Mouse (Mus musculus) lung, postnatal 10 days (tissue): Measurements from ENCODE around the gene Prps1.
"Not testable (repeated sequence)": the region's sequence is repeated elsewhere in the genome, so short reads cannot be mapped to it uniquely, and the experiment has no call there.

ENCODE experiments used
- DNase-seq: peaks from one replicate; pipeline ENCODE4 v3.0.0; 2021

Prps1 gene

DNA sequence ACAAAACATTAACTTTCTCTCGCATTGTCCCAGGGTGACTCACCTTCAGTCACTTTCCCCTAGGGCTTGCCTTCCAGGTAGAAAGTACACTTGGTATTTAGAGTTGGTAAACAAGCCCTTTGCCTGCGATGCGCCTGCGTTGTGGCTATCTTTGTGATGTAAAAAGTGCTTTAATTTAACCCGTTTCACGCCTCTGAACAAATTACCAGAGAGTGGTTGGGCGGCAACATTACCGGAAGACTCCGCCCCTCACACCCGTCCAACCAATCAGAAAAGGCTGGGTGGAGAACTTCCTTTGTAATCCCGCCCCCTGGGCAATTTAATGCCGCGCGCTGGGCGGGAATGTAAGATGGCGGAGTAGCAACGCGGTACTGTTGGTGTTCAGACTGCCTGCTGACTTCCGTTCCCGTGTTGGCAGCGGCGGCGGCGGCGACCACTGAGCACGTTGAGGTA is at the start of gene Prps1:
Gene Prps1 (plus strand): TSS at position 335 of the 453 bp plus-strand sequence.
- DNase-seq = peak; percentile 90

- no peak for DNase-seq
These were observed 48.8 kb upstream of the Prps1 start for GRCm38 (mm10) chrX:140407593-140407992.

DNA sequence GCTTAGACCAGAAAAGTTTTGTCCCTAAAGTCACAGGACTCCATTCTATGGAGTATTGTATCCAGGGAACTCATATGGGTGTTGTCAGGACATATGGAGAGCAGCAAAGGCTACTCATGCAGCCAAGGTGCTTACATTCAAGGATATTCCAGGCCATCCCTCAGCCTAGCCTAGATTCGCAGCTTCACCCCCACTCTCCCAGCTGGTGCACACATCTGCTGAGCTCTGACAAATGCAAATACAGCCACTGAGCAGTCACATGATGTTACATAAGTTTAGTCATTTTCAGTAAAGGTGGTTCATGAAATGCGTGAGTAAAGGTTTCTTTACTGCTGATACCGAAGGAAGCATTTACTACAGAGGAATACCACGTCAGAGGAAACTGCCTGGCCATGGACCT is 37.9 kb upstream of the Prps1 start:
- DNase-seq = no peak

DNA sequence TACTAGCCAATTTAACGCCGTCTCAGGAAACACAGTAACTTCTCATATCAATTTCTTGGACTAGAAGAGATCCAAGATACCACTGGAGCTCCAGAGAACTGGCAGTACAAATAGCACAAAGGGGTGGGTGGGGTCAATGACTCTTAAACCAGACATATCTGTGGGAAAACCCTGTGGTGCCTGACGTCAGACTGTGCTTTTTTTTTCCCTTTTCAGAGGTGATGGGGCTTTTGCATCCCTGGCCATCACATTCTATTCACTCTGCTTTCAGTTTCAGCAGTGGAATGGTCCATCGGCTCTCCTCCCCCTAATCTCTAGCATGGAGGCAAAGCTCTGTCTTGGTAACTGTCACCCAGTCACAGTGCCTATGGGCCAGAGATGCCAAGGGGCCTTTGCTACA is 29.3 kb upstream of the Prps1 start:
- no peak for DNase-seq

DNA sequence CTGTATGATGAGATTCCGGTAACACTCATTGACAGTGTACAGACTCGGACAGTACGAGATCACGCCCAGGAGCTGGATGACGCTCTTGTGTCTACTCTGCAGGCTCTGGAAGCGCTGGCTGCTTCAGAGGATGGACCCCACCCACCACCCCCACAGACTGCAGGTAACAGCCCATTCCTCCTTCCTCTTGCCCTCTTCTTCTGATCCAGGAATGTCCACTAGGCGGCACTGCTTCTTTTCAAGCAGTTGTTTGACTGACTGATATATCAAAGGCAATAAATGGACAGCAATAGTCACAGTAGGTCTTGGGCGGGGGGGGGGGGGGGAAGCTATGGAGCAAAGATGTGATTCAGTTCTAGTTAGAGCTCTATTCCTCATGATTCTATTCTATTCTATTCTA is 28.2 kb upstream of the Prps1 start:
- peak; percentile 21 for DNase-seq

DNA sequence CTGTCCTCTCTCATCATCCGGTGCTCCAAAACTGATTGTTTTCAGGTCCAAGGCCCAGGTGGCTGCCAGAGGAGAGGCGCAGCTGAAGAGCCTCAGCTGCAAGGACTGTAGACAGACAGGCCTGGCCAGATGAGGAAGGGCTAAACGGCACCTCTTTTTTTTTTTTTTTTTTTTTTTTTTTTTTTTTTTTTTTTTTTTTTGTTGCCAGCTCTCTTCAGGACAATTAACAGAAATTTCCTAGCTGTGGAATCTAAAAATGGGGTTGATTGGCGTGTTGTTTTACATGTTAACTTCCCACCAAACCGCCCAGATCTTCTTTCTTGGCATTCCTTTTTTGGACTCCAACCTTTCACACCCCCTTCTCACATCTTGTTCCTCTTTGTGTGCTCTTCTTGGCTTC is 26.4 kb upstream of the Prps1 start:
- no peak for DNase-seq

- no peak for DNase-seq
These were observed 25.9 kb upstream of the Prps1 start for GRCm38 (mm10) chrX:140430506-140430905.

DNA sequence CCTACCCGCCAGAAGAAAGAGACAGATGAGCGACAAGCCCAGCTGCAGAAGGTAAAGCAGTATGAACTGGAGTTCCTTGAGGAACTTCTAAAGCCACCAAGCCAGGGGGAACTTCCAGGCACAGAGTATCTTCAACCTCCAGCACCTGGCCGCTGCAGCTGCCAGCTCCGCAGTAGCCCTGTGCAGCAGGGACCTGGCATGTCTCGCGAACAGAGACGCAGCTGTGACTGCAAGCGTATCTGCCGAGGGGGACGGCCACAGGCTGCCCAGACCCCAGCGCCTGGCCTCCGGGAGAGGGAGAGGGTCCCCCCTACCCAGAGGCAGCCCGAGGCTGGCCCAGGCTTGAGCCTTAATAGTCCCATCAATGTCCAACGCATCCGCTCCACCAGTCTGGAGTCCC is 24.4 kb upstream of the Prps1 start:
- DNase-seq = no peak

DNA sequence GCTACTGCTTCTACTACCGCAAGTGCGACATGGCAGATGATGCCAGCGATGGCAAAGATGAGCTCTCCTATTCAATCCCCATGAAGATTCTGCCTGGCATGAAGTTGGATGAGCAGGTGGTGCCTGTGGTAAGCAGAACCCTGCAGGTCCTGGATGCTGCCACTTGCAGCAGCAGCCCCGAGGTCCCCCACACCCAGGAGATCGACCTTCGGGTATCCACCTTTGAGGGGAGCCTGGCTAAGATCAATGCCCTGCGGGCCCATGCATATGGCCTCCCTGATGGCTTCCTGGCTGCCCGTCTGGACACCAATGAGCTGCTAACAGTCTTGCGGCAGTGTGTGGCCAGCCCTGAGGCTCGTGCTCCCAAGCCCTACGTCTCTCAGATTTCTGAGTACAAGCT is 23.6 kb upstream of the Prps1 start:
- DNase-seq = no peak

- DNase-seq = no peak
These were observed 18.5 kb upstream of the Prps1 start for GRCm38 (mm10) chrX:140437906-140438305.

- no peak for DNase-seq
These were observed 10.9 kb upstream of the Prps1 start for GRCm38 (mm10) chrX:140445551-140445950.

DNA sequence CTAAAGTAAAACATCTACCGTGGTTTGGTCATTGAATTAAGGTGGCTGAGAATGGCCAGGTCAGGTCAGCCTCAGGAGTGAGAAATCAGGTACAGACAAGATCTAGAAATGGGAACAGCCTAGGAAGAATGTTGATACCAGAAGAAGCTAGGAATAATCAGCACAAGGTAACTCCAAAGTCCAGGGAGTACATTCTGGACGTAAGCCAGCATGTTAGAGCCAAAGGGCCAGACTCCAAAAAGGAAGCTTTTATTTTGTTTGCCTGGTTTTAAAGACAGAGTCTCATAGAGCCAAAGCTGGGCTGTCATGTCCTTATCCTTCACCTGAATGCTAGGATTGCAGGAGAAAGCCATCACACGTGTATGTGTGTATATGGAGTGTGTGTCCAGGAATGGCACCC is 6.3 kb upstream of the Prps1 start:
- DNase-seq = no peak

DNA sequence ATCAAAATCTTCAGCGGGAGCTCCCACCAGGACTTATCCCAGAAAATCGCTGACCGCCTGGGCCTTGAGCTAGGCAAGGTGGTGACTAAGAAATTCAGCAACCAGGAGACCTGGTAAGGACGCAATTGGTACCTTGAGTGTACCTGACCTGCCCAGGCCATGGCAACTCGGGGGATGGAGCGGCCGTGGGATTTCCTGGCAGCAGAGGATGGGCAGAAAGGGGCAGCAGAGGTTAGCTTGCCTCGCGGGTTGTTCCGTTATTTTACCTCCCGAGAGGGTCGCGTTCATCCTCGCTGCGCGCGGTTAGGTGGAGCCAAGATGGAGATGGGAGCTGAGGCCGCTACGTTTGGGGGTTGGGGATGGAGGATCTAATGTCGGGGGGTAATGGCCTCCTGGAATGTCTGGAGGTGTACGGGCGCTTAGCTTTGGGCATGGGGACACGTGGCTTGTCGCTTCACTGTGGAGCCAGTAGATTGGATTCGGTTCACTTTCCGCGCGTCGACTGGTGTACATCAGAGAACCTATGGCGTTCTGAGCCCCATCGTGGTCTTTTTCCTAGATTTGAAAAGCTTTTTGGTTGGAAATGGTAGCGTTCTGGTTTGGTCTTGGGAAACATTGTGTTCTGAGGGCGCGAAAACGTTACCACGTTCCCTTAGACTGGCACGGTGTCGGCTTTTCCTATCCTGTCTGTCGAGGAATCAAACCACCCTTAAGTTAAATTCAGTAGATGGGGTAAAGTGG is 508 bp downstream of the Prps1 start:
- peak; percentile 2 for DNase-seq

GRCm38 (mm10) chrX:140457502-140457901 is 1.1 kb downstream of the Prps1 start:
- no peak for DNase-seq

DNA sequence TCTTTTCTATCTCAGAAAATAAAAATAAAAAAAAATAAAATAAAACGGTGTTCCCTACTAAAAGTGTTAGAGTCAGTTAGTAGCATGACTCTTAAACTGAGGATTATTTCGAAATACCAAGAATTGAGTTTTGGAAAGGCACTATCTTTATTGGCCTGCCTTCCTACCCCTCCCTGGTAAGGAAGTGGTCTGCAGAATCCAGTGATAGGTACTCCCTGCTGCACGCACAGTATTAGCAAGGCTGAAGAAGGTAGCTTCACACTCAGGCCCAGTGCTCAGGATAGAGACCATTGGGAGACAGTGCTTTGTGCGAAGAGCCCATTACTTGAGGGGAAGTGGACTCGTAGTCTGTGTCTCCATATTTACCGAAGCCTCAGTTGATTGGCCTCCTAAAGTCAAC is 21.8 kb downstream of the Prps1 start:
- no peak for DNase-seq

- DNase-seq = peak; percentile 38
These were observed 22.8 kb downstream of the Prps1 start for GRCm38 (mm10) chrX:140479171-140479570.

DNA sequence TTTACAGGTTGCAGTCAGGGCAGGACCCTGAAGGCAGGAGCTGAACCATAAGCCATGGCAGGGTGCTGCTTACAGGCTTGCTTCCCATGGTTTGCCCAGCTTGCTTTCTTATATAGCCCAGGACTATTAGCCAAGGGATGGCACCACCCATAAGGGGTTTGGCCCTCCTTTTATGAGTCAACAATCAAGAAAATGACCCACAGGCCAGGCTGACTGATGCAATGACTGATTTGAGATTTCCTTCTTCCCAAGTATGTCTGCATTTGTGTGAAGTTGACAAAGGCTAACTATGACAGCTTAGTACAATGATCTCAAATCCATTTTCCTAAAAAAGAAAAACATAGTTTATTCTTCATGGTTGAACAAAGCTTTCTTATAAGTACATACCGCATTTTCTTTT is 32.8 kb downstream of the Prps1 start:
- no peak for DNase-seq

- DNase-seq = no peak
These were observed 33.8 kb downstream of the Prps1 start for GRCm38 (mm10) chrX:140490203-140490602.

DNA sequence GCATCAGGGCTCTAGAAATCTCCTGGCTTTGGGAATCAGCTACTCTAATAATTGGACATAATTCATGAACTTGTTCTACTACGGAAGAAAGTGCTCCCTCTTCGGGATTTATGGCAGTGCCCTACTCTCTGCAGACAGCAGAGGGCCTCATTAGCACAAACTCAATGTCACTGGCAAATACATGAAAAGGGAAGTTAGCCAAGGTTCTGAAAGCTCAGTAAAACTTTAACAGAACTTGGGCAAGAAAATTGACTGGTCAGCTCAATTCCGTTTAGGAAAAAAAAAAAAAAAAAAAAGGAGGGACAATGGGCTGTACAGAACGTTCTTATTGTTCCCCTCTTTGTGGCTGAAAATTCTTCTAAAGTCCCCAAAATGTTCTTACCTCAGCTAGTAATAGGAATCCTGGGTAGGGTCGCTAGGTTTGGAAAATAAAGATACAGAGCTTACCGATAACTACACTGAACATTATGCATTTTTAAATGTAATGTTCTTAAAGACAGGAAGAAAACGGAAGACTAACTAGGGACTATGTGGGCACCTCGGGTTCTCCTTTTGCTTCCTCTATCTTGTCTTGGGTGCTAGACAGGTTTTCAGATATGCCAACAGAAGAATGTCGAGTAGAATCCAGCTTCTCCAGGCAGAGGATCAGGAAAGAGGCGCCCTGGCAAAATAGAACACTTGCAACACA is 35.6 kb downstream of the Prps1 start:
- peak; percentile 71 for DNase-seq

DNA sequence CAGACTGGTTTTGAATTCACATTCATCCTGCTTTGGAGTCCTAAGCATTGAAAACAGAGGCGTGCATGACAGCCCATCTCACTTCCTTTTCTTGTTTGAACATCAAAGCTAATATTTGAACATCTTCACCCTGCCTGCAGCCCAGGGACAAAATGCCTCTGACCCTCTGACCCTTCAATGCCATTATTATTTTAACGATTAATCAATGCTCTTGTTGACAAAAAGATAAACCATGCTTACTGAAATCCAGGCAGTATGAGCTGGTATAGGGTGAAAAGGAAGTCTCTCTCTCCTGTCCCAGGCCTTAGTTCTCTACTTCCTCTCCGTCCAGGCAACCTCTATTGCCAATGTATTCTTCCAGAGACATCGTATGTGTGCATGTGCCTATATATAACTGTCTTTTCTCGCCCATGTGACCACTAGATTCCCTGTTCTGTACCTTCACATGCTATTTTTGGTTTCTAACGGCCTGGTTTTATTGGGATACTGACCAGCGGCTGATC is 37.2 kb downstream of the Prps1 start:
- no peak for DNase-seq

- DNase-seq = no peak
These were observed 37.8 kb downstream of the Prps1 start for GRCm38 (mm10) chrX:140494170-140494569.

DNA sequence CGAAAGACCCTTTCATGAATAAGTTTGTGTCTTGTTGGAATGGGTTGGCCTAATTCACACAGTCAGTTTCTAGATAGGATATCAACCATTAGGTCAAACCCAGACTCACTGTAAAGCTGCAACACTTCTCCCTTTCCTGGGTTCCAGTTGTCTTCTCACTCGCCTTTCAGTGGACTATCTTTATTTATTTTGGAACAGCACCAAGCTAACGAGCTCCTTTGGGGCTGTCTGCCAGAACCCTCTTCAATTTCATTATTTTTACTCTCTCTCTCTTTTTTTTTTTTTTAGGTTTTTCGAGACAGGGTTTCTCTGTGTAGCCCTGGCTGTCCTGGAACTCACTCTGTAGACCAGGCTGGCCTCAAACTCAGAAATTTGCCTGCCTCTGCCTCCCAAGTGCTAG is 42.0 kb downstream of the Prps1 start:
- not testable (repeated sequence) for DNase-seq

GRCm38 (mm10) chrX:140500306-140500705 is 43.9 kb downstream of the Prps1 start:
- peak; percentile 26 for DNase-seq
